Mouse (Mus musculus): Measurements from ENCODE around the gene Fnbp1l. TPM values are rescaled to one million over a fixed set of nuclear protein-coding genes. Genes with fewer than 3 reads are reported as not detected.

The Fnbp1l gene
- total RNA-seq, 2 experiments from 2014 or later, result 60.0 to 60.1 TPM

- DNase-seq (ENCODE audit: low spot score in 2 of 2), result no peak
Observed at GRCm38 (mm10) chr3:122535938-122536703, 83.4 kb downstream of the Fnbp1l start.

DNA sequence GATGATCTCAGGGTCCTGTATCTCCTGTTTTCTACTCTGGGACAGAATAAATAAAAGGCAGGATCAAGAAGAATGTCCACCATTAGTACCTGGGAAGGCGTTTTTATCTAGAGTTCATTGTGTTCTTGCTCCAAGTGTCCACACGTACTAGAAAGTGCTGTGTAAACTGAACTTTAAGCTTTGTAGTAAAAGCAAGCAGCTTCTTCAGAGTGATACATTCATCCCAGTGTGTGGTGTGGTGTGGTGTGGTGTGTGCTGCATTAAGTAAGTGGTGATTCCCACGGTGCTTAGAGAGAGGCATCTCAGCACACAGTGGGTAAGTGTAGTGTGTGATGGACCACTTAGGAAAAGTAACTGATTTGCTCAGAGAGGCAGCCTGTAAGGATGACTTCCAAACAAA is 91.0 kb downstream of the Fnbp1l start:
- DNase-seq (ENCODE audit: low spot score in 2 of 2), result no peak

DNA sequence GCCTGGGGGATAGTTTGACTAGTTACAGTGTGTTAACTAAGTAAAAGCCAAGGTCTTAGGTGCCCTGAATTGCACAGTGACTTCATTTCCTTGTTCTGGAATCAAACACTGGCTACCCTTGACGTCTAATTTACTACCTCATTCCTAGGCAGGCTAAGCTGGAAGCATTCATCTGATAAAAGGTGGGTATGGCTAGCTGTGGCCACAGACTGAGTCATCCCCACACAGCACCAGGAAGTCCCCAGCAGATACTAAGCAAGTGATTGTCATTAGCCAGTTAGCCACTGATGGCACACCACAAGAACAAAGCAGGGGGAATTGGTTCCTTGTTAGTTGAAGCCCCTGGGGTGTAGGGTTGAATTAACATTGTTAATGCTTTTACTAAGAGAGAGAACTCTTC is 98.2 kb downstream of the Fnbp1l start:
- no peak for DNase-seq (ENCODE audit: low spot score in 2 of 2)

DNA sequence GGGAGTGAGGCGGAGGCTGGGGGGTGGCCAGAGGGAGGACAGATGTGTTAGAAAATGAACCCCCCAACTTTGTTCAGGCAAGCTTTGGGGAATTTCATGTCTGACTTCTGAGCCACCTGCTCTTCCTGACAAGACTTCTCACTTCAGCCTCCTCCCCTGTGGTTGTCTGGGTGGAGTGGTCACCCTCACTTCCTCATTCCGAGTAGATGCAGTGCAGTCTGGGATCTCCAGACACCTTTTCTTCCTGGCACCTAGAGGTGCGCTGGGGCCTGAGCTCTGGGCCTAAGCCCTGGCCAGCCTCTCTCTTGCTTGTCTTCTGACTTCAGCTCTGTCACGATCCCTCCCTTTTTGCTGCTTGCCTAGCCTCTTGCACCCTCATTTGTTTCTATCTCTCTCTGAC is 98.6 kb downstream of the Fnbp1l start:
- DNase-seq (ENCODE audit: low spot score in 2 of 2), result no peak

- DNase-seq (ENCODE audit: low spot score in 2 of 2), result no peak
Observed at GRCm38 (mm10) chr3:122520365-122520764, 99.2 kb downstream of the Fnbp1l start.

DNA sequence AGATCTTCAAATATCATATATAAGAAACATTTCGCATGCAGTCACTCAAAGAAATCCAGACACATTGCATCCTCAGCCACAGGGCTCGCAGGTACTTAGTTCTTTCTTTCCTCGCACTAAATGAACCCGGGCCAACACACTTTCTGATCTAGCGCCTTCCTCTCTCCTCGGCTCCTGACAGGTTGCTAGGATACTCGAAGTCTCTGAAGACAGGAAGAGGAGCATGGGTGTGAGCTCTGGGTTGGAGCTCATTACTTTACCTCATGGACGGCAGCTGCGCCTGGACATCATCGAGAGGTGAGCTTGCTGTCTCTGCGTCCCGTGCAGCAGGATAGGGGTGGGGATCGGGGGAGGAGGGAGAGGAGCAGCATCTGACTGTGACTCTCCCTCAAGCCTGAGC is 100.4 kb downstream of the Fnbp1l start:
- DNase-seq (ENCODE audit: low spot score in 2 of 2), result no peak

- DNase-seq (ENCODE audit: low spot score in 2 of 2), result no peak
Observed at GRCm38 (mm10) chr3:122518231-122518736, 101.2 kb downstream of the Fnbp1l start.

DNA sequence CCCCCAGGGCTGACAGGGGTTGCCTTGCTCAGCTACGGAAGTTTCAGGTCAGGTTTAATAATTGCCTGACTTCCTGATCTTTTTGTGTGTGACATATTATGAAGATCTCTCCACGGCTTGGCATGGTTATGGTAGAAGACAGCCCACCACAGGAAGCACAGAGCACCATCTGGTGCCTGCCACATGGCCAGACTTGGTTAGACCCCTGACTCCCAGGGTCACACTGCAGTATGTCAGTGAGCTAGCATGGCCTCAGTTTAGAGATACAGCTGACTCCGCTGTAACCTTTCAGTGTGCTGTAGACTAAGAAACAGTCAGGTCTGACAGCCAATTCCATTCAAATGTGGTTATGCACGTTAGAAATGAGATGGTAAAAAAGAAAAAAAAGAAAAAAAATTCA is 101.8 kb downstream of the Fnbp1l start:
- no peak for DNase-seq (ENCODE audit: low spot score in 2 of 2)

DNA sequence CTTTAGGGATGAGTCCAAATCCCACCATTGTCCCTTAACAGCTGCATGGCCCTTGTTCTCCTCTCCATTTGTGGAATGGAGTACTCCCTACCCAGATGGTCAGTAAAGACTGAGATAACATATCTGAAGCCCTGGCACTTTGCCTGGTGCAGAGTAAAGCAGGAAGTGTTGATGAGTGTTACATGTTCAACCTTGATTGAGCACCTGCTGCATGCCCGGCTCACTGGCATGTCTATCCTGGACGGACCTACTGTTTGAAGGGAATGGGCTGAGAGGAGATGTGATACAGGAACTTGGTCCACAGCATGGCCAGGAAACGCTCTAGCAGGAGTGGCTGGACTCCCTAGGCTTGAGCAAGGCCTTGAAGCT is 103.2 kb downstream of the Fnbp1l start:
- no peak for DNase-seq (ENCODE audit: low spot score in 2 of 2)

DNA sequence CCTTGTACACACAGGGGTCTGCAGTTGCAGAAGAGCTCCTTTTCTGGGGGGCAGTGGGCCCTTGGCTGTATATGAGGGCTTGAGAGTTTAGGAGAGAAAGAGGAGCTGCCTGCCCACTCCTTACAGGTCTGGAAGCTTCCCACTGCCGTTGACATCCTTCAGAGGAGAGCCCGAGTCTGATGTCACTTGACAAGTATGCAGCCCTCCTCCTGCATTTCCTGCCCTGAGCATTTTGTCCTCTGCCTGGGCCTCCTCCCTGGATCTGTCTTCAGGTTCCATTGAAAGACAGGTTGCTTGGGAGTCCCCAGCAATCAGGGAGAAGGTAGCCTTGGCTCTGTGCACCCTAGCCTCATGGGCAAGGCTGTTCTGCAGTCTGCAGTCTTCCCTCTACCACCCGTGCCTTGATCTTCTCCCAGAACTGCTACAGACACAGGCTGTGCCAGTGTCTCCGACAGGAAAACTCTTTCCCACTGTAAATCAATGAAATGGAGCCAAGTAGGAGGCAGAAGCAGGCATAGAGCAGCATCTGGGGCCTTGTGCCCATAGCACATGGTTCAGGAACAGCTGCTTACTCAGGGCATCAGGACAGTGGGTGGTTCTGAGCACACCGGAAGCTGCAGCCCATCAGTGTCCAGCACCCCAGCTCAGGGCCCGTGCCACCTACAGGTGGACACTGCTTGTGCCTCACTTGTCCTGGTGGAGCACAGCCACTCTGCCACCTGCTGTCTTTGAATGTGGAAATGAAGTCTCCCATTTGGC is 103.8 kb downstream of the Fnbp1l start:
- no peak for DNase-seq (ENCODE audit: low spot score in 2 of 2)

DNA sequence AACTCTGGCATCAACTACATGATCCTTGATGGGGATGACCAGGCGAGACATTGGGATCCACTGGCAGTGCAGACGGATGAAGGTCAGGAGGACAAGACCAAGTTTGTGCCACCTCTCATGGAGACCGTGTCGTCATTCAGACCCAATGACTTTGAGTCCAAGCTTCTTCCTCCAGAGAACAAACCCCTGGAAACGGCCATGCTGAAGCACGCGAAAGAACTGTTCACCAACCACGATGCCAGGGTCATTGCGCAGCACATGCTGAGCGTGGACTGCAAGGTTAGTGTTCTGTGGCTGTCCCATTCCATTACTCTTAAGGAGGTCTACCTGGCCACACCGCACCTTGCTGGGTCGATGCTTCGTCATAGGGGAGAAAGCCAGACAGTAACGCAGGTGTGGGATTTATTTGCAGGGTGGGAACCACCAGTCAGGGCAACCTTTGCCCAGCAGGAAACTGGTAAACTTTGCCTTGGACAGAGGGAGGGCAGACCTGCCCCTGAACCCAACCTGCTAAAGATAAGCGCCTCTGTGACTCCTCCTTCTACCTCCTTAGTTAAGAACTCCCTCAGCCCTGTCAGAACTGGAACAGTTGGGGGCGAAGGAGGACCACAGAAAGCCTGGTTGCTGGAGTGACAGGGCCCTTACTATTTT is 106.7 kb downstream of the Fnbp1l start:
- no peak for DNase-seq (ENCODE audit: low spot score in 2 of 2)

DNA sequence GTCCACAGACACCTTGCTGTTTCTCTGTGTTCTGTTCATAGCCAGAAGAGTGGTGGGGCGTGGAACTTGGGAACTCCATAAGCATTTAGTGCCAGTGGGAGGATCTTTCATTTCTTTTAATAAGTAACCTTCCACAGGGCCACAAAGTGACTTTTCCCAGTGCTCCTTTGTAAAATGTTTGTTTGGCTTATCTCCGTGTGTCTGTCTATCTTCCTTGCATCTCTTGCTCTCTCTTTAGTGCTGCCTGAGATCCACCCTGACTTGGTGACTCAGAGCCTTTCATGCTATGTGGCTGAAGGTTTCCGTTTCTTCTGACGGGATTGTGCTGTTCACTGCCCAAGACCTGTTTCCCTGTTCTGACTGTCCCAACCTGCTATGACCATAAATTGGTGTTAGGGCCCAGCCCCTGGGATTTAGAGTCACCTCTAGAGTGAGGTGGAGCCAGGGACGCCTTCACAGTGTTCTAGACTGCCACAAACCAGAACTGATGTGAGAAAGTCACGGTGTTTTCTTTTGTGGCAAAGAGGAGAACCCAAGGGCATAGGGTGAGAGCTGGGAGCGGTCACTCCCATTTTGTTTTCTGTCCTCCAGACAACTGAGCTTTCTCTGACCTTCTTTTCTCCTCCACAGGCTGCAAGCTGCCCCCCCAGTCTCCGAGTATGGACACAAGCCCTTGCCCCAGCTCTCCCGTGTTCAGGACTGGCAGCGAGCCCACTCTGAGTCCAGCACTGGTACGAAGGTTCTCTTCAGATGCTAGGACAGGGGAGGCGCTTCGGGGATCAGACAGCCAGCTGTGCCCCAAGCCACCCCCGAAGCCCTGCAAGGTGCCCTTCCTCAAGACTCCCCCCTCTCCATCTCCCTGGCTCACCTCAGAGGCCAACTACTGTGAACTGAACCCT is 107.5 kb downstream of the Fnbp1l start:
- DNase-seq (ENCODE audit: low spot score in 2 of 2), result no peak

GRCm38 (mm10) chr3:122510932-122511331 is 108.6 kb downstream of the Fnbp1l start:
- no peak for DNase-seq (ENCODE audit: low spot score in 2 of 2)

DNA sequence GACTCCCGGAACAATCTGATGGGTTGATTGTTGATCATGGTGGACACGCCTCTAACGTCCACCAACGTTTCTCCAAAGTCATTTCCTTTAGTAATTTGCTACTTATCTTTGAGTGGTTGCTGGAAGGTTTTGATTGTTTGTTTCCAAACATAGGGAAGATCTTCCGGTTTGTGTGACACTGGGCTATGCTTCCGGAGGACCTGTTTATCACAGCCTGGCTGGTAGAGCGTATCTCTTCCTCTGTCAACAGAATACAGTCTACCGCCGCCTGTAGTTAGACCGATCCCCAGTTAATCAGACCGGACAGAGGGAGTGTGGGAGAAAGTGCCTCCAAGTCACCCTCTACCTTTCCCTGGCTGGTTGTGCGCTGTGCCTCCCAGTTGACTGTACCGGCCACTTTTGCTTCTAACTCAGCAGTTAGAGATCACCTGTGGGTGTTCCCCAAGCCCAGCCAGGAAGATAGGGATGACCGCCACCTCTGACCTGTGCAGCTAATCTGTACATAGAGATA is 109.2 kb downstream of the Fnbp1l start:
- no peak for DNase-seq (ENCODE audit: low spot score in 2 of 2)

GRCm38 (mm10) chr3:122509534-122510239 is 109.8 kb downstream of the Fnbp1l start:
- DNase-seq (ENCODE audit: low spot score in 2 of 2), result no peak

DNA sequence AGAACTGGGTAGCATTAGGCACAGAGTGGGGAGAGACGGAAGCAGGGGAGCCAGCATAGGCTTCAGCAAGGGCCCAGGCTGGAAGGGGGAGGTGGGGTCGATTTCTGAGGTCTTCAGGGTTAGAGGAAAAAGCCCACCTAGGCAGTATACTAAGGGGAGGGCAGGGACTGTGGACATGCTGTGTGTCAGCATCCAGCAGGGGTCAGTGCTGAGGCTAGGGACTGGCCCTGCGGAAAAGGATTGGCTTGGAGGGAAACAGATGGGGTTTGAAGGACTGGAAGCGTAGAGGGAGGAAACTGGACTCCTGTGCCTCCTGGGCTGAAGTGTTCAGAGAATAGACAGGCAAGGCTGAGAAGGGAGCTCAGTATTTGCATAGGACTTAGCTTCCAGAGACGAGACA is 110.4 kb downstream of the Fnbp1l start:
- no peak for DNase-seq (ENCODE audit: low spot score in 2 of 2)

DNA sequence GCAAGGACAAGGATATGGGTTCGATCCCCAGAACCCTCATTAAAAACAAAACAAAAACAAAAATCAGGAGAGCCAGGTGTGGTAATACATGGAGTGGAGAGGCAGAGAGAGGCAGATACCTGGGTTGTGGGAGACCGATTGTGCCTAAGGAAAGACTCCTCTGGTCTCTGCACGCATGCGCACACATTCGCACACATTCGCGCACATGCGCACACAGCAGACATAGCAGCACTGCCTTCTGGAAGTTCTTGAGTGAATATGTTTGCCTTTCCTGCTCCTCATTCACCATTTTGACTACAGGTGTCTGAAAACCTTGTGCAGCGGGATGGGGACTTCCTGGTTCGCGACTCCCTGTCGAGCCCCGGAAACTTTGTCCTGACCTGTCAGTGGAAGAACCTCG is 111.7 kb downstream of the Fnbp1l start:
- DNase-seq (ENCODE audit: low spot score in 2 of 2), result no peak

DNA sequence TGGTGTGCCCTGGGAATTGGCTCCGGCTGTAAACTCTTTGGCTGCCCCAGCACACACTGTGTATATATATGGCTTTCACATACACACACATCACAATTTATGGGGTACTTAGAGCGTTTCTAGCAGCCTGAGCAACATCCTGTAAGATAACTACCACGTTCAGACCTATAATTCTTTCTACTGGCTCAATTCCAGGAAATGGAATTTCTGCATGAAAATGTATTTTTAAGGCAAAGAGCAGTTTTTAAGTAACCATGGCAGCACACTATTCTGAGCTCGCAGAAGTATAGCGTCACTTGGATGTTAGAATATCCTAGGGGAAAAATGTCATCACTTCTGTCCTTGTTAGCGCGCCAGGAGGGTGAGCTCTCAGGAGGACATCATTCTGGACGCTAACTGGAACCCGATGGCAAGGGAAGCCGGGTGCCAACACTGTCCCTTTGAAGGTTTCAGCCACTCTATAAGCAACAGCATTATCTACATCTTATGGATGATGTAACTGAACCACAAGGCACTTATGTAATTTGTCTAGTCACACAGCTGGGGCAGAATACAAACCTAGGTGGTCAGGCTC is 113.1 kb downstream of the Fnbp1l start:
- DNase-seq (ENCODE audit: low spot score in 2 of 2), result peak in 1 of 2 experiments; percentile 34

GRCm38 (mm10) chr3:122500929-122501328 is 118.6 kb downstream of the Fnbp1l start:
- DNase-seq (ENCODE audit: low spot score in 2 of 2), result no peak

GRCm38 (mm10) chr3:122499647-122500046 is 119.9 kb downstream of the Fnbp1l start:
- no peak for DNase-seq (ENCODE audit: low spot score in 2 of 2)
